Mouse (Mus musculus) hindbrain, embryonic 16.5 days (tissue): ENCODE measurements at regions not wholly inside any gene's neighbourhood (a gene's known extent, or its start where the extent isn't known, plus 50 kb on each side); places are given as distances from the start of the nearest gene placed in this dataset.
A peak's percentile ranks its signal among the peaks of the same experiment; 100 is the strongest.

ENCODE experiments used
- ATAC-seq: fragments of 200-750 bp; cut with Nextera tagmentation; 2 replicates; pipeline ENCODE4 v1.8.0; 2017; ENCODE audit warnings: moderate TSS enrichment, moderate library complexity
- H3K27ac ChIP-seq: fragments of 300-500 bp; sonication (generic); 2 replicates; pipeline ENCODE4 v1.5.1; 2014; ENCODE audit warnings: low read depth, mild to moderate bottlenecking, control low read depth, low read length, moderate library complexity
- H3K27me3 ChIP-seq: fragments of 300-500 bp; sonication (generic); replicated peaks from 2 replicates; pipeline ENCODE4 v1.6.1; 2014; ENCODE audit warnings: low read length; ENCODE audit not compliant: control insufficient read depth, insufficient read depth
- H3K36me3 ChIP-seq: fragments of 300-500 bp; sonication (generic); 2 replicates; pipeline ENCODE4 v1.6.1; 2014; ENCODE audit warnings: mild to moderate bottlenecking, low read length, moderate library complexity, mixed read lengths; ENCODE audit not compliant: control insufficient read depth, insufficient read depth
- H3K4me1 ChIP-seq: fragments of 300-500 bp; sonication (generic); 2 replicates; pipeline ENCODE4 v1.6.1; 2014; ENCODE audit warnings: low read depth, low read length; ENCODE audit not compliant: control insufficient read depth, insufficient read depth
- H3K4me2 ChIP-seq: fragments of 300-500 bp; sonication (generic); 2 replicates; pipeline ENCODE4 v1.6.1; 2014; ENCODE audit warnings: mild to moderate bottlenecking, low read length, control low read depth, moderate library complexity
- H3K4me3 ChIP-seq: fragments of 300-500 bp; sonication (generic); 2 replicates; pipeline ENCODE4 v1.5.1; 2014; ENCODE audit warnings: mild to moderate bottlenecking, low read length, control low read depth, moderate library complexity
- H3K9ac ChIP-seq: fragments of 300-500 bp; sonication (generic); 2 replicates; pipeline ENCODE4 v1.6.1; 2014; ENCODE audit warnings: low read depth, mild to moderate bottlenecking, control low read depth, low read length, moderate library complexity
- H3K9me3 ChIP-seq: fragments of 300-500 bp; sonication (generic); 2 replicates; pipeline ENCODE4 v1.6.1; 2014; ENCODE audit warnings: mild to moderate bottlenecking, low read length, moderate library complexity; ENCODE audit not compliant: control insufficient read depth
- WGBS: fragments of 180-500 bp; shearing (Covaris S2); extraction: QIAGEN DNeasy Blood & Tissue Kit; methylation state at CpG from one replicate; pipeline ENCODE4 v1.1.7; 2014; 5-methylcytosine and 5-hydroxymethylcytosine counted together

DNA sequence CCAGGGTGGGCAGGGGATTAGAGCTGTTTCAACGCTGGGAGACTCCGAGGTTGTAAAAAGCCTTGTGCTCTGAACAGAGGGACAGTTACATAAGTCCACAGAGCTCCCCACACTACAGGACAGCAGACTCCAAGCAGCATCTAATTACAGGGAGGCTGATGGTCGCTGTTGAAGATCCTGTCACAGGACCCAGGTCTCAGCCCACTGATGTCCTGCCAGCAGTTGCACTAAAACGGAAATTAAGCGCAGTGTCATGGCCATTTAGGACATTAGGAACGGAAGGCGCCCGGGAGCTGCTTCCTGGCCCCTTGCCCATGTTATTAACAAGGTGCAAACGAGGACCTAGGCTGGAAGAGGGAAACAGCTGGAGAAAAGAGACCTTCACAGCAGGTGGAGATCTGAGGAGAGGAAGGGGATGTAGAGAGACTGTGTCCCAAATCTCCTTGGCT lies 107.8 kb upstream of the Cadm1 start:
- Histone ChIP-seq H3K4me2 (no peak overlapping the region), H3K36me3 (no peaks in the 10 kb centered on the region), H3K4me1 (peaks cover 12% of the 10 kb centered on the region), H3K9me3 (no peaks in the 10 kb centered on the region), H3K27me3 (no peaks in the 10 kb centered on the region), H3K9ac (no peak overlapping the region), H3K27ac (no peak overlapping the region), H3K4me3 (no peak overlapping the region)
- ATAC-seq = peak; percentile 60
- 15% methylated on average over 9 of the region's 9 CpGs for WGBS

DNA sequence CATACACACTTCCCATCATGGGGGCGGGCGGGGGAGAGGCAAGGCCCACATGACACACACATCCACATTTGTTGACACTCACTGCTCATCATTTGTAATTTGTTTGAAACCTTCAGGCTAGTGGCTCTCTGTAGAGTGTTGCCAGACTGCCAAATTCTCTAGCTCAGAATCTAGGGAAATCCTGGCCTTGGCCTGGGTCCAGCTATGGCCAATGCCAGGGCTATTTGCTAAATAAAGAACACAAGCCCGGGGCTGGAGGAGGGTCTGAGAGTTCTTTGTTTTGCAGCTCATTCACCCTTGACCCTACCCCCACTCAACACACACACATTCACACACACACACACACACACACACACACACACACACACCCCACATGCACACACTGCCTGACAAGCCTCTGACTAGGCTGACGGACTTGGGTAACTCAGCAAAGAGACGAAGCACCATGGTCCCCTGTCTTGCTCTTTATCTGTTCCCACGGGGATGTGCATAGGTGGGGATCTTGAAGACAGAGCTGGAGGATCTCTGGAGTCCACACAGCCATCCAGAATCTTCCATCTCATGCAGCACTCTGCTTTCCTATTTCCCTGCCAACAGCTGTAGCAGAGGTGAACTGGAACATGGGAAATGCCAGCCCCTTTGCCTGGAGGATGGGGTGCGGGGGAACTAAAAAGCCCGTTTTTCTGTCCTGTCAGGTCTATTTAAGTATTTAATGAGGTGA lies 107.1 kb upstream of the Cadm1 start:
- ATAC-seq = peak; percentile 89
- Histone ChIP-seq H3K9ac (no peak overlapping the region), H3K36me3 (no peaks in the 10 kb centered on the region), H3K4me3 (no peak overlapping the region), H3K4me2 (no peak overlapping the region), H3K27ac (no peak overlapping the region), H3K4me1 (peaks cover 12% of the 10 kb centered on the region), H3K9me3 (no peaks in the 10 kb centered on the region), H3K27me3 (no peaks in the 10 kb centered on the region)
- 44% methylated on average over 8 of the region's 8 CpGs for WGBS

DNA sequence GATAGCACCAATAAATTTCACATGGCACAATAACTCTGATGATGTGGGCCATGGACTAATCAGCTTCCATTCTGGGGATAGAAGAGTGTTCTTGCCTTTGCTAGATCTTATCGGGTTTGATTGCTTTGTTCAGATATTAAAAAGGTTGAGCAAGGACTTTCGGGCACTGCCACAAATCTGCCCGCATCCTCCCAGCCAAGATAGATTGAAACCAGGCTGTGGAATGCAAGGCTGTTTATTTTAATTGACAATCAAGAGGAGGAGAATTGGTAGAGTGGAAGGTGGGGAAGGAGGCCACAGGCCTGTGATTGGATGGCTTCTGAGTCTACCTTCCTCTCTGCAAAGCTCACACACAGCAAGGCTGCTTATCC lies 106.5 kb upstream of the Cadm1 start:
- no peak overlapping the region for H3K4me2 ChIP-seq
- H3K9me3 ChIP-seq = no peaks in the 10 kb centered on the region
- no peaks in the 10 kb centered on the region for H3K36me3 ChIP-seq
- 79% methylated on average over 3 of the region's 3 CpGs for WGBS
- H3K4me1 ChIP-seq = peaks cover 12% of the 10 kb centered on the region
- H3K27me3 ChIP-seq = no peaks in the 10 kb centered on the region
- no peak overlapping the region for H3K4me3 ChIP-seq
- H3K27ac ChIP-seq = no peak overlapping the region
- no peak overlapping the region for H3K9ac ChIP-seq
- no peak for ATAC-seq

DNA sequence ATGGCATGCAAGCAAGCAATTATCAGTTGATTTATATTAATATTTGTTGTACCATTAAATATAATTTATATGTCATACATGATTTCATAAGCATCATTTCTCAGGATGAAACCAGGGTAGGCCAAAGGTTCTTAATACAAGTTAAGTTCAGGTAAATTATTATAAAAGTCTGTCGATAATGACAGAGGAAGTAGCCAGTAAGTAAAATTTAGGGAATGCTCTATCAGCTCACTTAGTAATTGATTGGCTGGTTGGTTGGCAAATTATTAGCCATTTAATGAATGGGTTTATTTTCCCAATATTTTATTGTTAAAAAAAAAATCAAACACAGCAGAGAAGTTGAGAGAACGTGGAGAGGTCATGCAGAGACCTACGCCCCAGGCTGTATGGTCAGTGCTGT lies 105.8 kb upstream of the Cadm1 start:
- WGBS = 93% methylated on average over 3 of the region's 3 CpGs
- no peaks in the 10 kb centered on the region for H3K36me3 ChIP-seq

DNA sequence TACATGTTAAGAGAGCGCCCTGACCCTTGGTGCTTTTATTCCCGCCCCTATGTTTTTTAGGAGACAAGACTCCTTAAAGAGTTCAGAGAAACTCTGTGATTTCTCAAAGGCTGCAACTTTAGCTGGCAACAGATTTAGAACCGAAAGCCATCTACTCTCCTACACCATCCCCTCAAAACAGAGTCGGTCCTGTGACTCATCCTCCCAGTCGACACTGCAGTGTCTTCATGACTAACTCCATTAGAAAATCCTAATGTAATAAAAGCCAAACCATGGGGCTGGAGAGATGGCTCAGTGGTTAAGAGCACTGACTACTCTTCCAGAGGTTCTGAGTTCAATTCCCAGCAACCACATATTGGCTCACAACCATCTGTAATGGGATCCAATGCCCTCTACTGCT lies 103.3 kb upstream of the Cadm1 start:
- Histone ChIP-seq H3K9ac (no peak overlapping the region), H3K27ac (no peak overlapping the region), H3K36me3 (no peaks in the 10 kb centered on the region), H3K4me2 (no peak overlapping the region), H3K4me1 (peaks cover 12% of the 10 kb centered on the region), H3K9me3 (no peaks in the 10 kb centered on the region), H3K4me3 (no peak overlapping the region), H3K27me3 (no peaks in the 10 kb centered on the region)
- 96% methylated on average over 5 of the region's 5 CpGs for WGBS
- ATAC-seq = no peak

More for the DNA sequence above, 105.8 kb upstream of the Cadm1 start:
- H3K4me2 ChIP-seq = no peak overlapping the region
- H3K27me3 ChIP-seq = no peaks in the 10 kb centered on the region
- H3K4me3 ChIP-seq = no peak overlapping the region
- no peaks in the 10 kb centered on the region for H3K9me3 ChIP-seq
- H3K9ac ChIP-seq = no peak overlapping the region
- peaks cover 12% of the 10 kb centered on the region for H3K4me1 ChIP-seq
- ATAC-seq = no peak
- H3K27ac ChIP-seq = no peak overlapping the region

DNA sequence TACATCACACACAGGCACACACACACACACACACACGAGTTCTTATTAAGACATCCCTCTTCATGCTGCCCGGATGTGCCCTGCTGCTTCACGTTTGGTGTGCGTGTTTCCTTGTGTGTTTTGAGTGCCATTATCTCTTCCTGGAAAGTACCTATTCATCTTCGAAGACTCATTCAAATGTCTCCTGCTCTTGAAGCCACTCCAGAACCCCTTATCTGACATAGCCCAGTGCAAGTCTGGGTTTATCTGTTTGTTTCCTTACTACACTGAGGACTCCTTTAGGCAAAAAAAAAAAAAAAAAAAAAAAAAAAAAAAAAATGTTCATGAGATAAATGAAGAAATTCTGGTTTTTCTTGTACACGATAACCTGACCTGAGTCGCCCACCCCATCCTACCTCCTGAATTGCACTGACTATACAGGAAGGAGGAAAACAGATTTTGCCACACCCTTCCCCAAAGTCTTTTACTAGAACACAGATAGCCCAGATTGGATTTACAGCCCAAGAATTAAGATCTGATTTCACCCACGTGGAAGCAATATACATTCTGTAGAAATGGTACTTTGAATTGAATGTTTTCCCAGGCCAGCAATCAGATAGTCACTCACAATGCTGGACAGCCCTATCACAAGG lies 101.1 kb upstream of the Cadm1 start:
- 79% methylated on average over 8 of the region's 8 CpGs for WGBS
- H3K27ac ChIP-seq = no peak overlapping the region

DNA sequence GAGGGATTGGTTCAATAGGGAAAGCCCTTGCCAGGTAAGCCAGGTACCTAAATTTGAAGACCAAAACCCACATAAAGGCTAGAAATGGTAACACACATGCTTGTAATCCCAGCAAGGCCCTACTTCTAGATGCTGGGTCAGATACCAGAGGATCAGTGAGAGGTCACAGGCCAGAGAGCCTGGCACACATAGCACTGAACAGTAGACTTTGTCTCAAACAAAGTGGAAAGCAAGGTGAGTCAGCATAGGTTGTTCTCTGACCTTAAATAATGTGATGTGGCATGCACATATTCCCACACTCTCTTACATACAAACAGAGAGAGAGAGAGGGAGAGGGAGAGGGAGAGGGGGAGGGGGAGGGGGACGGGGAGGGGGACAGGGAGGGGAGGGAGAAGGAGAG lies 100.3 kb upstream of the Cadm1 start:
- Histone ChIP-seq H3K4me2 (no peak overlapping the region), H3K36me3 (no peaks in the 10 kb centered on the region), H3K4me1 (no peaks in the 10 kb centered on the region), H3K27ac (no peak overlapping the region), H3K27me3 (no peaks in the 10 kb centered on the region), H3K9ac (no peak overlapping the region), H3K9me3 (no peaks in the 10 kb centered on the region), H3K4me3 (no peak overlapping the region)
- no peak for ATAC-seq
- no CpG with 5 or more reads among the region's 1 CpGs for WGBS

More for the DNA sequence above, 101.1 kb upstream of the Cadm1 start:
- no peaks in the 10 kb centered on the region for H3K36me3 ChIP-seq
- H3K9ac ChIP-seq = no peak overlapping the region
- ATAC-seq = no peak
- no peaks in the 10 kb centered on the region for H3K4me1 ChIP-seq
- H3K9me3 ChIP-seq = no peaks in the 10 kb centered on the region
- no peak overlapping the region for H3K4me2 ChIP-seq
- no peaks in the 10 kb centered on the region for H3K27me3 ChIP-seq
- no peak overlapping the region for H3K4me3 ChIP-seq

DNA sequence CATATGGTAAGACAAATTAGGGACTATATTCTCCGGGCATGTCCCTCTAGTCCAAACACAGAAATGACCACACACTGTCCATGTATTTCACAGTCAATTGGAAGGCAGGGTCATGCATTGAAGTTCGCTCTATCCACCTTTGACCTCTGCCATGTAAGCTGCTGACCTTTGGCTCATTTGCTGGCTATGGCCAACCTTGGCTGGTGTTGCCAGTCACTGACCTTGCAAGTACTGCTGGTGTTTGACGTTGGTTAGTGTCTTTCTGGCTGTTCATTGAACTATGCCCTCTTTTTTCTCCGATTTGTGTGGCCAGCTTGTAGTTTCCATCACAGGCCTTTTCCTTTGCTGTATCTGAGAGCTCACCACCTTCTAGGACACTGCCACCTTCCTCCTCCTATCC lies 97.3 kb upstream of the Cadm1 start:
- no peaks in the 10 kb centered on the region for H3K27me3 ChIP-seq
- ATAC-seq = no peak
- 73% methylated on average over 4 of the region's 4 CpGs for WGBS
- no peak overlapping the region for H3K4me3 ChIP-seq
- H3K4me2 ChIP-seq = no peak overlapping the region
- peaks cover 2% of the 10 kb centered on the region; the same call in 1 of the 2 replicates for H3K4me1 ChIP-seq
- no peak overlapping the region for H3K27ac ChIP-seq
- H3K9ac ChIP-seq = no peak overlapping the region
- no peaks in the 10 kb centered on the region for H3K9me3 ChIP-seq
- H3K36me3 ChIP-seq = no peaks in the 10 kb centered on the region

DNA sequence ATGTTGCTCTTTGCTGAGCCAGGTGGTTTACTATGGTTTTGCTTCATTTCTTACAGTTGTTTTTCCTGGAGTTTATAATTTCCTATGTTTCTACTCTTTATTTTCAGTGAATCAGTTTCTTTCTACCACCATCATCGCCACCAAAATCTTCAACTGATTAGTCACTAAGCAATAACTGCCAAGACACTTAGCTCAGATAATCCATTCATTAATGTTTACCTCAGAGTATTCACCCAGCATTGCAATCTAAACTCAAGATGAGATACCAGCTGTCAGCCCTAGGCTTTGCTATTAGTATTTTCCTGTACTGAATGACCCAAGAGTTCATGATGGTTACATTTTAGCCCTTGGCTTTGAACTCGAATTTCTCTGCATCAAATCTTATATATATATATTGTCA lies 96.8 kb upstream of the Cadm1 start:
- no peak overlapping the region for H3K9ac ChIP-seq
- H3K36me3 ChIP-seq = no peaks in the 10 kb centered on the region
- WGBS = 76% methylated on average over 2 of the region's 2 CpGs
- no peak overlapping the region for H3K4me2 ChIP-seq
- ATAC-seq = no peak
- no peak overlapping the region for H3K27ac ChIP-seq
- H3K27me3 ChIP-seq = no peaks in the 10 kb centered on the region
- peaks cover 2% of the 10 kb centered on the region; the same call in 1 of the 2 replicates for H3K4me1 ChIP-seq
- no peak overlapping the region for H3K4me3 ChIP-seq
- H3K9me3 ChIP-seq = no peaks in the 10 kb centered on the region
